Mouse (Mus musculus) liver, embryonic 15.5 days (tissue): Measurements from ENCODE around the gene Tesc. TPM values are rescaled to one million over a fixed set of nuclear protein-coding genes. Genes with fewer than 3 reads are reported as not detected.

ENCODE experiments used
- ATAC-seq: fragments of 200-750 bp; cut with Nextera tagmentation; 2 replicates; pipeline ENCODE4 v1.8.0; 2017; ENCODE audit warnings: moderate number of reproducible peaks, mild to moderate bottlenecking, moderate library complexity; ENCODE audit not compliant: insufficient read depth
- H3K27ac ChIP-seq: fragments of 300-500 bp; sonication (generic); replicated peaks from 2 replicates; pipeline ENCODE4 v1.5.1; 2015; ENCODE audit warnings: mild to moderate bottlenecking, inconsistent platforms
- H3K27me3 ChIP-seq: fragments of 300-500 bp; sonication (generic); 2 replicates; pipeline ENCODE4 v1.6.1; 2015; ENCODE audit warnings: mild to moderate bottlenecking, inconsistent platforms
- H3K36me3 ChIP-seq: fragments of 300-500 bp; sonication (generic); replicated peaks from 2 replicates; pipeline ENCODE4 v1.6.1; 2015; ENCODE audit warnings: moderate library complexity, mild to moderate bottlenecking, inconsistent platforms
- H3K4me1 ChIP-seq: fragments of 300-500 bp; sonication (generic); replicated peaks from 2 replicates; pipeline ENCODE4 v1.6.1; 2015; ENCODE audit warnings: inconsistent platforms
- H3K4me2 ChIP-seq: fragments of 300-500 bp; sonication (generic); 2 replicates; pipeline ENCODE4 v1.6.1; 2015; ENCODE audit warnings: moderate library complexity, mild to moderate bottlenecking, inconsistent platforms
- H3K4me3 ChIP-seq: fragments of 300-500 bp; sonication (generic); replicated peaks from 2 replicates; pipeline ENCODE4 v1.5.1; 2015; ENCODE audit warnings: mild to moderate bottlenecking, inconsistent platforms
- H3K9ac ChIP-seq: fragments of 300-500 bp; sonication (generic); 2 replicates; pipeline ENCODE4 v1.6.1; 2015; ENCODE audit warnings: moderate library complexity, mild to moderate bottlenecking, inconsistent platforms
- H3K9me3 ChIP-seq: fragments of 300-500 bp; sonication (generic); replicated peaks from 2 replicates; pipeline ENCODE4 v1.6.1; 2016; ENCODE audit warnings: inconsistent platforms
- WGBS: fragments of 180-500 bp; shearing (Covaris S2); methylation state at CpG from one replicate; pipeline ENCODE4 v1.1.7; 2015; ENCODE audit warnings: mixed read lengths; ENCODE audit not compliant: insufficient replicate concordance; 5-methylcytosine and 5-hydroxymethylcytosine counted together
- polyA plus RNA-seq: library from polyadenylated mRNA; unstranded; fragments of >200 nt; fragmentation: Nextera tagmentation; extraction: Ambion mirVana; gene quantifications from 2 replicates; pipeline ENCODE4 v1.2.1, GENCODE M21; 2015

Gene Tesc
- polyA plus RNA-seq, 1 experiment from 2014 or later: 1.6 TPM

- Histone ChIP-seq H3K4me1 (no peaks in the 10 kb centered on the region), H3K27me3 (no peaks in the 10 kb centered on the region), H3K36me3 (peaks cover 36% of the 10 kb centered on the region), H3K27ac (no peak overlapping the region), H3K9ac (no peak overlapping the region), H3K4me3 (no peak overlapping the region), H3K9me3 (no peaks in the 10 kb centered on the region), H3K4me2 (no peak overlapping the region)
- no peak for ATAC-seq
- WGBS: 82% methylated on average over 15 of the region's 15 CpGs
Measured at GRCm38 (mm10) chr5:118076721-118077592, 49.4 kb downstream of the Tesc start.

GRCm38 (mm10) chr5:118078550-118078949 lies 51.0 kb downstream of the Tesc start:
- H3K4me2 ChIP-seq: no peak overlapping the region
- peaks cover 36% of the 10 kb centered on the region for H3K36me3 ChIP-seq
- no peak overlapping the region for H3K4me3 ChIP-seq
- WGBS: 76% methylated on average over 6 of the region's 6 CpGs
- no peaks in the 10 kb centered on the region for H3K27me3 ChIP-seq
- H3K27ac ChIP-seq: no peak overlapping the region
- no peak for ATAC-seq
- no peak overlapping the region for H3K9ac ChIP-seq
- no peaks in the 10 kb centered on the region for H3K9me3 ChIP-seq
- H3K4me1 ChIP-seq: 0 out of 2 replicates have a peak, but pooled peaks cover 5% of the 10 kb centered on the region

GRCm38 (mm10) chr5:118079354-118079753 lies 51.8 kb downstream of the Tesc start:
- H3K4me2 ChIP-seq: no peak overlapping the region
- H3K9me3 ChIP-seq: no peaks in the 10 kb centered on the region
- WGBS: 74% methylated on average over 6 of the region's 6 CpGs
- no peak overlapping the region for H3K4me3 ChIP-seq
- H3K36me3 ChIP-seq: peaks cover 30% of the 10 kb centered on the region
- H3K9ac ChIP-seq: no peak overlapping the region
- no peak for ATAC-seq
- no peaks in the 10 kb centered on the region for H3K27me3 ChIP-seq
- no peak overlapping the region for H3K27ac ChIP-seq
- 0 out of 2 replicates have a peak, but pooled peaks cover 5% of the 10 kb centered on the region for H3K4me1 ChIP-seq

GRCm38 (mm10) chr5:118079839-118080250 lies 52.3 kb downstream of the Tesc start:
- no peak overlapping the region for H3K9ac ChIP-seq
- H3K27me3 ChIP-seq: no peaks in the 10 kb centered on the region
- H3K4me3 ChIP-seq: no peak overlapping the region
- H3K9me3 ChIP-seq: no peaks in the 10 kb centered on the region
- 0 out of 2 replicates have a peak, but pooled peaks cover 5% of the 10 kb centered on the region for H3K4me1 ChIP-seq
- peaks cover 26% of the 10 kb centered on the region for H3K36me3 ChIP-seq
- WGBS: 76% methylated on average over 11 of the region's 11 CpGs
- no peak overlapping the region for H3K4me2 ChIP-seq
- ATAC-seq: no peak
- H3K27ac ChIP-seq: no peak overlapping the region

- no peaks in the 10 kb centered on the region for H3K9me3 ChIP-seq
- WGBS: 81% methylated on average over 9 of the region's 9 CpGs
- ATAC-seq: no peak
- H3K36me3 ChIP-seq: peaks cover 19% of the 10 kb centered on the region
- H3K27me3 ChIP-seq: no peaks in the 10 kb centered on the region
- no peak overlapping the region for H3K9ac ChIP-seq
- H3K4me1 ChIP-seq: 0 out of 2 replicates have a peak, but pooled peaks cover 5% of the 10 kb centered on the region
- H3K4me3 ChIP-seq: no peak overlapping the region
- no peak overlapping the region for H3K4me2 ChIP-seq
- no peak overlapping the region for H3K27ac ChIP-seq
Measured at GRCm38 (mm10) chr5:118081374-118081949, 53.9 kb downstream of the Tesc start.

GRCm38 (mm10) chr5:118081996-118082395 lies 54.5 kb downstream of the Tesc start:
- Histone ChIP-seq H3K4me1 (0 out of 2 replicates have a peak, but pooled peaks cover 5% of the 10 kb centered on the region), H3K9ac (no peak overlapping the region), H3K36me3 (peaks cover 14% of the 10 kb centered on the region), H3K4me2 (no peak overlapping the region), H3K9me3 (no peaks in the 10 kb centered on the region), H3K4me3 (no peak overlapping the region), H3K27ac (no peak overlapping the region), H3K27me3 (no peaks in the 10 kb centered on the region)
- ATAC-seq: no peak
- 15% methylated on average over 6 of the region's 6 CpGs for WGBS

- no peak overlapping the region for H3K27ac ChIP-seq
Measured at GRCm38 (mm10) chr5:118083060-118083638, 55.6 kb downstream of the Tesc start.

GRCm38 (mm10) chr5:118084171-118084727 lies 56.7 kb downstream of the Tesc start:
- H3K9ac ChIP-seq: no peak overlapping the region
- 72% methylated on average over 10 of the region's 10 CpGs for whole genome bisulfite sequencing
- H3K9me3 ChIP-seq: no peaks in the 10 kb centered on the region
- H3K4me3 ChIP-seq: no peak overlapping the region
- H3K27me3 ChIP-seq: no peaks in the 10 kb centered on the region
- 0 out of 2 replicates have a peak, but pooled peaks cover 5% of the 10 kb centered on the region for H3K4me1 ChIP-seq
- H3K4me2 ChIP-seq: no peak overlapping the region
- H3K36me3 ChIP-seq: peaks cover 6% of the 10 kb centered on the region; the same call in 1 of the 2 replicates
- no peak for ATAC-seq
- no peak overlapping the region for H3K27ac ChIP-seq

More at GRCm38 (mm10) chr5:118083060-118083638, 55.6 kb downstream of the Tesc start:
- ATAC-seq: no peak
- H3K36me3 ChIP-seq: peaks cover 6% of the 10 kb centered on the region; the same call in 1 of the 2 replicates
- no peaks in the 10 kb centered on the region for H3K27me3 ChIP-seq
- no peaks in the 10 kb centered on the region for H3K9me3 ChIP-seq
- H3K9ac ChIP-seq: no peak overlapping the region
- no peak overlapping the region for H3K4me3 ChIP-seq
- H3K4me2 ChIP-seq: no peak overlapping the region
- 0 out of 2 replicates have a peak, but pooled peaks cover 5% of the 10 kb centered on the region for H3K4me1 ChIP-seq
- WGBS: 63% methylated on average over 12 of the region's 12 CpGs

- Histone ChIP-seq H3K4me1 (0 out of 2 replicates have a peak, but pooled peaks cover 5% of the 10 kb centered on the region), H3K9me3 (no peaks in the 10 kb centered on the region), H3K4me2 (no peak overlapping the region), H3K4me3 (no peak overlapping the region), H3K27ac (no peak overlapping the region), H3K36me3 (peaks cover 12% of the 10 kb centered on the region), H3K27me3 (no peaks in the 10 kb centered on the region), H3K9ac (no peak overlapping the region)
- 76% methylated on average over 7 of the region's 7 CpGs for WGBS
- ATAC-seq: no peak
Measured at GRCm38 (mm10) chr5:118085313-118085712, 57.8 kb downstream of the Tesc start.

GRCm38 (mm10) chr5:118086956-118087355 lies 59.4 kb downstream of the Tesc start:
- peaks cover 21% of the 10 kb centered on the region for H3K36me3 ChIP-seq
- no peaks in the 10 kb centered on the region for H3K9me3 ChIP-seq
- no peak for ATAC-seq
- 0 out of 2 replicates have a peak, but pooled peaks cover 5% of the 10 kb centered on the region for H3K4me1 ChIP-seq
- no peaks in the 10 kb centered on the region for H3K27me3 ChIP-seq
- H3K4me3 ChIP-seq: no peak overlapping the region
- H3K27ac ChIP-seq: no peak overlapping the region
- H3K9ac ChIP-seq: no peak overlapping the region
- no peak overlapping the region for H3K4me2 ChIP-seq
- WGBS: 75% methylated on average over 7 of the region's 7 CpGs

GRCm38 (mm10) chr5:118089102-118089501 lies 61.6 kb downstream of the Tesc start:
- no peak overlapping the region for H3K4me2 ChIP-seq
- H3K4me1 ChIP-seq: no peaks in the 10 kb centered on the region
- H3K36me3 ChIP-seq: peaks cover 37% of the 10 kb centered on the region
- H3K9me3 ChIP-seq: no peaks in the 10 kb centered on the region
- H3K27me3 ChIP-seq: no peaks in the 10 kb centered on the region
- H3K4me3 ChIP-seq: no peak overlapping the region
- H3K27ac ChIP-seq: no peak overlapping the region
- no peak for ATAC-seq
- WGBS: 64% methylated on average over 7 of the region's 7 CpGs
- H3K9ac ChIP-seq: no peak overlapping the region
